Mouse (Mus musculus) erythroid progenitor cell, adult 5-6 weeks (primary cell): Measurements from ENCODE around the gene Mink1. TPM values are rescaled to one million over a fixed set of nuclear protein-coding genes. Genes with fewer than 3 reads are reported as not detected.

Experiments used
- ATAC-seq: replicated peaks from 2 replicates; pipeline ENCODE4 v1.8.0; 2016; ENCODE audit warnings: moderate number of reproducible peaks, mild to moderate bottlenecking, moderate TSS enrichment, inconsistent platforms; ENCODE audit not compliant: poor library complexity, low FRiP score, severe bottlenecking
- total RNA-seq, 2 experiments: library from RNA; stranded (forward) in 1 of 2; stranded (reverse) in 1 of 2; fragments of 150-400 nt in 1 of 2; fragments of 186-747, 209-891 nt in 1 of 2; gene quantifications; 2 replicates each; pipeline versions ENCODE4 v1.2.3 to v1.2.4; 2015 to 2017; ENCODE audit warnings: low replicate concordance in 2 of 2

The Mink1 gene
- total RNA-seq, 2 experiments from 2014 or later = 2.8 to 4.6 TPM

DNA sequence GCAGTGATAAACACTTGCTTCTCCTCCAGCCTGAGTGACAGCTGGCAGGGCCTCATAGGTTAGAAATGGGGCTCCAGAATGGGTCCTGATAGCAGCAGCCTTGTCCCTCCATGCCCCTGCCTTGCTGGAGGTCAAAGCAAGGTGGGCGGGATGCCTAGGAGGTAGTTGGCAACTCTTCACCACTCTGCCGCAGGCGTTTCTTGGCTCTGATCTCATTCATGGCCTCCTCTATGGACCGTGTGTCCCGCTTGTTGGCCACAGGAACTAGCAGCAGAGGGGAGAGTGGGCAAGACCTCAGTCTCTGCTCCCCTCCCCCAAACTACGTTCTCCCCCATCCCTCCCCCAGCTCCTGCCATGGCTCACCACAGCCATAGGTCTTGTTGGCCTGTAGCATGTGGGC, 101.3 kb downstream of the Mink1 start:
- ATAC-seq = no peak

Other genes starting within 250 kb of the Mink1 start
- 0.42 TPM in 1 of 2 replicates, not detected in the other for gene Alox12e, start 240.3 kb upstream of the Mink1 start, total RNA-seq (2015; ENCODE audit: low replicate concordance)
- gene Alox12e, start 240.3 kb upstream of the Mink1 start, total RNA-seq (2017; ENCODE audit: low replicate concordance) = not detected in 2 replicates
- gene Alox15, start 210.8 kb upstream of the Mink1 start, total RNA-seq (2015; ENCODE audit: low replicate concordance) = 5.4 and 17.6 TPM in 2 replicates
- 3.6 and 5.7 TPM in 2 replicates for gene Alox15, start 210.8 kb upstream of the Mink1 start, total RNA-seq (2017; ENCODE audit: low replicate concordance)
- gene Pelp1, start 152.8 kb upstream of the Mink1 start, total RNA-seq (2015; ENCODE audit: low replicate concordance) = 3.2 and 8.4 TPM in 2 replicates
- gene Pelp1, start 152.8 kb upstream of the Mink1 start, total RNA-seq (2017; ENCODE audit: low replicate concordance) = 3.1 and 3.8 TPM in 2 replicates
- gene Arrb2, start 130.2 kb upstream of the Mink1 start, total RNA-seq (2015; ENCODE audit: low replicate concordance) = 30.6 and 51.2 TPM in 2 replicates
- 27.9 and 33.4 TPM in 2 replicates for gene Arrb2, start 130.2 kb upstream of the Mink1 start, total RNA-seq (2017; ENCODE audit: low replicate concordance)
- gene Med11, start 111.0 kb upstream of the Mink1 start, total RNA-seq (2015; ENCODE audit: low replicate concordance) = 11.9 and 18.0 TPM in 2 replicates
- 6.4 and 31.5 TPM in 2 replicates for gene Med11, start 111.0 kb upstream of the Mink1 start, total RNA-seq (2017; ENCODE audit: low replicate concordance)
- not detected in 2 replicates for gene Zmynd15, start 103.4 kb upstream of the Mink1 start, total RNA-seq (2015; ENCODE audit: low replicate concordance)
- gene Zmynd15, start 103.4 kb upstream of the Mink1 start, total RNA-seq (2017; ENCODE audit: low replicate concordance) = not detected in 2 replicates
- gene Cxcl16, start 102.9 kb upstream of the Mink1 start, total RNA-seq (2015; ENCODE audit: low replicate concordance) = not detected in 2 replicates
- not detected in 2 replicates for gene Cxcl16, start 102.9 kb upstream of the Mink1 start, total RNA-seq (2017; ENCODE audit: low replicate concordance)
- not detected in 2 replicates for gene Tm4sf5, start 57.6 kb upstream of the Mink1 start, total RNA-seq (2015; ENCODE audit: low replicate concordance)
- not detected in 2 replicates for gene Tm4sf5, start 57.6 kb upstream of the Mink1 start, total RNA-seq (2017; ENCODE audit: low replicate concordance)
- not detected in 2 replicates for gene Vmo1, start 48.3 kb upstream of the Mink1 start, total RNA-seq (2015; ENCODE audit: low replicate concordance)
- not detected in 2 replicates for gene Vmo1, start 48.3 kb upstream of the Mink1 start, total RNA-seq (2017; ENCODE audit: low replicate concordance)
- not detected in 2 replicates for gene Gltpd2, start 43.7 kb upstream of the Mink1 start, total RNA-seq (2015; ENCODE audit: low replicate concordance)
- gene Gltpd2, start 43.7 kb upstream of the Mink1 start, total RNA-seq (2017; ENCODE audit: low replicate concordance) = not detected in 2 replicates
- gene Psmb6, start 37.5 kb upstream of the Mink1 start, total RNA-seq (2015; ENCODE audit: low replicate concordance) = 40.2 and 49.0 TPM in 2 replicates
- 52.0 and 74.6 TPM in 2 replicates for gene Psmb6, start 37.5 kb upstream of the Mink1 start, total RNA-seq (2017; ENCODE audit: low replicate concordance)
- gene Gm40193, start 29.9 kb upstream of the Mink1 start, total RNA-seq (2015; ENCODE audit: low replicate concordance) = not detected in 2 replicates
- gene Gm40193, start 29.9 kb upstream of the Mink1 start, total RNA-seq (2017; ENCODE audit: low replicate concordance) = not detected in 2 replicates
- gene Pld2, start 22.8 kb upstream of the Mink1 start, total RNA-seq (2015; ENCODE audit: low replicate concordance) = not detected in 2 replicates
- gene Pld2, start 22.8 kb upstream of the Mink1 start, total RNA-seq (2017; ENCODE audit: low replicate concordance) = 0.23 and 0.64 TPM in 2 replicates
- not detected in 2 replicates for gene 4930544D05Rik, start 53.0 kb downstream of the Mink1 start, total RNA-seq (2015; ENCODE audit: low replicate concordance)
- gene 4930544D05Rik, start 53.0 kb downstream of the Mink1 start, total RNA-seq (2017; ENCODE audit: low replicate concordance) = not detected in 2 replicates
- gene Chrne, start 56.3 kb downstream of the Mink1 start, total RNA-seq (2015; ENCODE audit: low replicate concordance) = not detected in 2 replicates
- not detected in 2 replicates for gene Chrne, start 56.3 kb downstream of the Mink1 start, total RNA-seq (2017; ENCODE audit: low replicate concordance)
- 2.5 and 8.0 TPM in 2 replicates for gene Gp1ba, start 76.2 kb downstream of the Mink1 start, total RNA-seq (2015; ENCODE audit: low replicate concordance)
- gene Gp1ba, start 76.2 kb downstream of the Mink1 start, total RNA-seq (2017; ENCODE audit: low replicate concordance) = 1.1 TPM in 1 of 2 replicates, not detected in the other
- 134 and 213 TPM in 2 replicates for gene Rnf167, start 84.4 kb downstream of the Mink1 start, total RNA-seq (2015; ENCODE audit: low replicate concordance)
- 115 and 117 TPM in 2 replicates for gene Rnf167, start 84.4 kb downstream of the Mink1 start, total RNA-seq (2017; ENCODE audit: low replicate concordance)
- gene Slc25a11, start 84.6 kb downstream of the Mink1 start, total RNA-seq (2015; ENCODE audit: low replicate concordance) = 24.9 and 26.0 TPM in 2 replicates
- 21.9 and 23.6 TPM in 2 replicates for gene Slc25a11, start 84.6 kb downstream of the Mink1 start, total RNA-seq (2017; ENCODE audit: low replicate concordance)
- gene Pfn1, start 91.8 kb downstream of the Mink1 start, total RNA-seq (2015; ENCODE audit: low replicate concordance) = 529 and 614 TPM in 2 replicates
- gene Pfn1, start 91.8 kb downstream of the Mink1 start, total RNA-seq (2017; ENCODE audit: low replicate concordance) = 132 and 200 TPM in 2 replicates
- 5.4 and 14.8 TPM in 2 replicates for gene Eno3, start 94.3 kb downstream of the Mink1 start, total RNA-seq (2015; ENCODE audit: low replicate concordance)
- 2.3 and 11.0 TPM in 2 replicates for gene Eno3, start 94.3 kb downstream of the Mink1 start, total RNA-seq (2017; ENCODE audit: low replicate concordance)
- 36.9 and 38.6 TPM in 2 replicates for gene Spag7, start 106.5 kb downstream of the Mink1 start, total RNA-seq (2015; ENCODE audit: low replicate concordance)
- 11.1 and 38.0 TPM in 2 replicates for gene Spag7, start 106.5 kb downstream of the Mink1 start, total RNA-seq (2017; ENCODE audit: low replicate concordance)
- gene Camta2, start 125.2 kb downstream of the Mink1 start, total RNA-seq (2015; ENCODE audit: low replicate concordance) = 4.7 and 17.6 TPM in 2 replicates
- gene Camta2, start 125.2 kb downstream of the Mink1 start, total RNA-seq (2017; ENCODE audit: low replicate concordance) = 0.45 and 0.90 TPM in 2 replicates
- gene Inca1, start 137.3 kb downstream of the Mink1 start, total RNA-seq (2015; ENCODE audit: low replicate concordance) = not detected in 2 replicates
- not detected in 2 replicates for gene Inca1, start 137.3 kb downstream of the Mink1 start, total RNA-seq (2017; ENCODE audit: low replicate concordance)
- 1.1 and 1.7 TPM in 2 replicates for gene Kif1c, start 137.7 kb downstream of the Mink1 start, total RNA-seq (2015; ENCODE audit: low replicate concordance)
- 2.7 and 3.6 TPM in 2 replicates for gene Kif1c, start 137.7 kb downstream of the Mink1 start, total RNA-seq (2017; ENCODE audit: low replicate concordance)
- gene Zfp3, start 201.3 kb downstream of the Mink1 start, total RNA-seq (2015; ENCODE audit: low replicate concordance) = 1.8 TPM in 1 of 2 replicates, not detected in the other
- 0.30 and 0.90 TPM in 2 replicates for gene Zfp3, start 201.3 kb downstream of the Mink1 start, total RNA-seq (2017; ENCODE audit: low replicate concordance)
- gene Scimp, start 249.7 kb downstream of the Mink1 start, total RNA-seq (2015; ENCODE audit: low replicate concordance) = not detected in 2 replicates
- not detected in 2 replicates for gene Scimp, start 249.7 kb downstream of the Mink1 start, total RNA-seq (2017; ENCODE audit: low replicate concordance)